Mouse (Mus musculus): Measurements from ENCODE around the gene Strn. TPM values are rescaled to one million over a fixed set of nuclear protein-coding genes. Genes with fewer than 3 reads are reported as not detected.
A peak's percentile ranks its signal among the peaks of the same experiment; 100 is the strongest.

The Strn gene
- polyA plus RNA-seq, 1 experiment from 2014 or later = 12.5 TPM

GRCm38 (mm10) chr17:78732056-78732455, 4.9 kb downstream of the Strn start:
- Histone ChIP-seq H3K4me1 (ENCODE audit: control insufficient read depth, insufficient read depth, low read length) (peaks cover 25% of the 10 kb centered on the region), H3K4me2 (no peak overlapping the region), H3K4me3 (ENCODE audit: low read depth, low read length) (no peak overlapping the region), H3K27me3 (ENCODE audit: control insufficient read depth, insufficient read depth, low read length) (no peaks in the 10 kb centered on the region), H3K27ac (ENCODE audit: low read depth, low read length) (no peak overlapping the region), H3K36me3 (ENCODE audit: control insufficient read depth, insufficient read depth, low read length) (no peaks in the 10 kb centered on the region), H3K9ac (ENCODE audit: low read depth, low read length) (no peak overlapping the region), H3K9me3 (replicated peaks; ENCODE audit: control insufficient read depth, low read length) (no peaks in the 10 kb centered on the region)
- ATAC-seq (replicated peaks; ENCODE audit: insufficient number of reproducible peaks, low FRiP score, low TSS enrichment) = no peak
- WGBS (ENCODE audit: insufficient replicate concordance) = 65% methylated on average over 1 of the region's 1 CpGs

DNA sequence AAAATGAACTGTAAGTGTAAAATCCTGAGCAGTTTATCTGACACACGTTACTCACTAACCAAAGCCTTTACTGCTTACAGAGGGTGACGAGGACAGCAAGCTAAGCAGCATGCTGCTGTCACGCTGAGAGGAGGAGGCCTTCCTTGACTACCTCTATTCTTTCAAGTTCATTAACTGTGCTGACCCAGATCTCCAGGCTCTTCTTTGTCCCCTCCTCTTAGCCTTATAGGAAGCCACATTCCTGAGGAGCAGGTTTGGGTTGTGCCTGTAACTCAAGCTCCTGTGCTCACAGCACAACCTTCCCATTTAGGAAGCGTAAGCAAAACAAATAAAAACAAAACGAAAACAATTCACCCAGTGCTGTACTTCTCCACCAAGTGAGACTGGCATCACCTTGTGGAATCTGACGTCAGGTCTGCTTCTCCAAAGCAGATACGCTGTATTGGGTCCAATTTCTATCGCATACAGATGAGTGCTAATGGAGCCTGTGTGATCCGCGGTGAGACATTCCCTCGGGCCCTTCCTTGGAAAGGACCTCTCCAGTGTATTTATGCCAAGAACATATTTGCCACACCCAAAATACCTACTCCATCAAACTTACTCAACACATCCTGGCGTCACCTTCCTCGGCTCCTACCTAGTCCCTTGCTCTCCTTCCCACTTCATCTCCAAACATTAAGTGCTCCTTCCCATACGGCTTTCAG, 10.1 kb downstream of the Strn start:
- H3K9ac ChIP-seq (ENCODE audit: low read depth, low read length) = no peak overlapping the region
- no peak overlapping the region for H3K27ac ChIP-seq (ENCODE audit: low read depth, low read length)
- 73% methylated on average over 14 of the region's 14 CpGs for WGBS (ENCODE audit: insufficient replicate concordance)
- no peaks in the 10 kb centered on the region for H3K9me3 ChIP-seq (replicated peaks; ENCODE audit: control insufficient read depth, low read length)
- no peak overlapping the region for H3K4me3 ChIP-seq (ENCODE audit: low read depth, low read length)
- H3K4me1 ChIP-seq (ENCODE audit: control insufficient read depth, insufficient read depth, low read length) = peaks cover 6% of the 10 kb centered on the region; the same call in 1 of the 2 replicates
- no peak for ATAC-seq (replicated peaks; ENCODE audit: insufficient number of reproducible peaks, low FRiP score, low TSS enrichment)
- H3K36me3 ChIP-seq (ENCODE audit: control insufficient read depth, insufficient read depth, low read length) = no peaks in the 10 kb centered on the region
- H3K27me3 ChIP-seq (ENCODE audit: control insufficient read depth, insufficient read depth, low read length) = no peaks in the 10 kb centered on the region
- H3K4me2 ChIP-seq = no peak overlapping the region

DNA sequence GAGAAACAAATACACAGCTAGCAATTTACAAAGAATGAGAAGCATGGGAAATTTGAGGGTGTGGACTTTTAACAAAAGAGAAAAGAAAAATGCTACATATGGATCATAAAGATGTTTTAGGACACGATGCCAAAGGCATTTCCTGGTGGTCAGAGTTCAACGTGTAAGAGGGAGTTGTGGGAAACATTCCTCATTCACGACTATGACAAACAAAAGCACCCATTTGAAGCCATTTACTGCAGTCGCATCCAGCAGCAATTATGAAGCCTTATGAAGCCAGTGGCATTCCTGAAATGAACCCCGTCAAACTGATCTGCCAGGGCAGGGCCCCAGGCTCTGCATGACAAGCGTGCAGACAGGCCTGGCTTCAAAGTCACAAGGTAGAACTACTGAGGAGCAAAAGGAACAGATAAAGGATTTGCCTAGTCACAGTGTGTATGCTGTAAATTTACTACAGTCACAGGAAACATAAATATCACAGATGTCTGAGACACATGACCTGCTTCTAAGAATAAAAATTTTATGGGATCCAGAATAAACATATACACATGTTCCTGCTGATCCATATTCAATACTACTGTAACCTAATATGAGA, 12.4 kb downstream of the Strn start:
- no peaks in the 10 kb centered on the region for H3K9me3 ChIP-seq (replicated peaks; ENCODE audit: control insufficient read depth, low read length)
- 53% methylated on average over 6 of the region's 6 CpGs for WGBS (ENCODE audit: insufficient replicate concordance)
- H3K27ac ChIP-seq (ENCODE audit: low read depth, low read length) = peak overlapping the region; percentile 41; the same call in 1 of the 2 replicates
- peak overlapping the region; percentile 14 for H3K4me2 ChIP-seq
- no peak overlapping the region for H3K9ac ChIP-seq (ENCODE audit: low read depth, low read length)
- H3K36me3 ChIP-seq (ENCODE audit: control insufficient read depth, insufficient read depth, low read length) = no peaks in the 10 kb centered on the region
- H3K27me3 ChIP-seq (ENCODE audit: control insufficient read depth, insufficient read depth, low read length) = no peaks in the 10 kb centered on the region
- H3K4me1 ChIP-seq (ENCODE audit: control insufficient read depth, insufficient read depth, low read length) = peaks cover 6% of the 10 kb centered on the region; the same call in 1 of the 2 replicates
- peak; percentile 69; the same call in 1 of the 2 replicates for ATAC-seq (replicated peaks; ENCODE audit: insufficient number of reproducible peaks, low FRiP score, low TSS enrichment)
- no peak overlapping the region for H3K4me3 ChIP-seq (ENCODE audit: low read depth, low read length)

DNA sequence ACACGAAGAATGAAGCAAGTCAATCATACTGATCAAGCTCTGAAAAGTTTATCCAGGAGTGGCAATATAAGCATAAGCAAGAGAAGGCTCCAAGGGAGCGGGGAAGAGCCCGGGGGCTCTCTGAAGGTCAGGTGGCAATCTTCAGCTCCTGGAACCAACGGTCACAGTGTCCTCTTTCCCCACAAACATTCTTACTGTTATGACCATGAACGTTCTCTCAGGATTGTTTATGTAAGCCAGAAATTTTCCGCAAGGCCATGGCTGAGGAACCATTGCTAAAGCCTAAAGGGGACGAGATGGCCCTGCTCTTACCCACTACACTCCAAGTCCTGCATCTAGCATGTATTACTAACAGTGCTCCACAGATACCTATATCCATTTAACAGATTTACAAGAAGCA, 15.3 kb downstream of the Strn start:
- H3K4me2 ChIP-seq = no peak overlapping the region
- WGBS (ENCODE audit: insufficient replicate concordance) = 75% methylated on average over 7 of the region's 7 CpGs
- H3K27me3 ChIP-seq (ENCODE audit: control insufficient read depth, insufficient read depth, low read length) = no peaks in the 10 kb centered on the region
- H3K4me1 ChIP-seq (ENCODE audit: control insufficient read depth, insufficient read depth, low read length) = peaks cover 3% of the 10 kb centered on the region; the same call in 1 of the 2 replicates
- no peak for ATAC-seq (replicated peaks; ENCODE audit: insufficient number of reproducible peaks, low FRiP score, low TSS enrichment)
- H3K4me3 ChIP-seq (ENCODE audit: low read depth, low read length) = no peak overlapping the region
- no peak overlapping the region for H3K9ac ChIP-seq (ENCODE audit: low read depth, low read length)
- H3K9me3 ChIP-seq (replicated peaks; ENCODE audit: control insufficient read depth, low read length) = 0 out of 2 replicates have a peak, but pooled peaks cover 2% of the 10 kb centered on the region
- H3K36me3 ChIP-seq (ENCODE audit: control insufficient read depth, insufficient read depth, low read length) = peaks cover 5% of the 10 kb centered on the region
- no peak overlapping the region for H3K27ac ChIP-seq (ENCODE audit: low read depth, low read length)

- Histone ChIP-seq H3K27me3 (ENCODE audit: control insufficient read depth, insufficient read depth, low read length) (no peaks in the 10 kb centered on the region), H3K9ac (ENCODE audit: low read depth, low read length) (no peak overlapping the region), H3K4me1 (ENCODE audit: control insufficient read depth, insufficient read depth, low read length) (peaks cover 4% of the 10 kb centered on the region; the same call in 1 of the 2 replicates), H3K4me3 (ENCODE audit: low read depth, low read length) (no peak overlapping the region), H3K4me2 (no peak overlapping the region), H3K27ac (ENCODE audit: low read depth, low read length) (no peak overlapping the region), H3K36me3 (ENCODE audit: control insufficient read depth, insufficient read depth, low read length) (peaks cover 5% of the 10 kb centered on the region), H3K9me3 (replicated peaks; ENCODE audit: control insufficient read depth, low read length) (0 out of 2 replicates have a peak, but pooled peaks cover 2% of the 10 kb centered on the region)
- WGBS (ENCODE audit: insufficient replicate concordance) = 88% methylated on average over 13 of the region's 13 CpGs
- no peak for ATAC-seq (replicated peaks; ENCODE audit: insufficient number of reproducible peaks, low FRiP score, low TSS enrichment)
Observed at GRCm38 (mm10) chr17:78719086-78719485, 17.9 kb downstream of the Strn start.

- H3K36me3 ChIP-seq (ENCODE audit: control insufficient read depth, insufficient read depth, low read length) = peaks cover 11% of the 10 kb centered on the region
- no peak for ATAC-seq (replicated peaks; ENCODE audit: insufficient number of reproducible peaks, low FRiP score, low TSS enrichment)
- no peak overlapping the region for H3K9ac ChIP-seq (ENCODE audit: low read depth, low read length)
- H3K27me3 ChIP-seq (ENCODE audit: control insufficient read depth, insufficient read depth, low read length) = no peaks in the 10 kb centered on the region
- H3K27ac ChIP-seq (ENCODE audit: low read depth, low read length) = no peak overlapping the region
- H3K4me3 ChIP-seq (ENCODE audit: low read depth, low read length) = no peak overlapping the region
- H3K9me3 ChIP-seq (replicated peaks; ENCODE audit: control insufficient read depth, low read length) = peaks cover 3% of the 10 kb centered on the region; the same call in 1 of the 2 replicates
- no peaks in the 10 kb centered on the region for H3K4me1 ChIP-seq (ENCODE audit: control insufficient read depth, insufficient read depth, low read length)
- 70% methylated on average over 2 of the region's 2 CpGs for WGBS (ENCODE audit: insufficient replicate concordance)
- no peak overlapping the region for H3K4me2 ChIP-seq
Observed at GRCm38 (mm10) chr17:78710258-78710657, 26.7 kb downstream of the Strn start.

DNA sequence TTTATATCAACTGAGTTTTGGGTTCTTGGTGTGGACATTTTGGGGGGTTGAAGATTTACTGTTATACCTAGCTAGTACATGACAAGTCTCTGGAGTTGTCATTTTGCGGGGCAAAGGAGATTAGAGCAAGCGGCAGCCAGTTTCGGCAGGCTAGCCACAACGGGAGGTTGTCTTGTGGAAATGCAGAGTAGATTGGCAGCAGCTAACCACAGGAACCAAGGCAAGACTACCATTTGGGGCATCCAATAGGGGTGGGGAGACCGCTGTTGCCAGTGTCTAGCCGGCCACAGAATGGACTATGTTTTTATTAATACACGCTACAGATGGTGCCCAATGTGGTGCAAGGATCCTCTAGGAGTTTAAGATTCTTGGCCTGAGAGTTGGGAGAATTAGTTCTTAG, 28.6 kb downstream of the Strn start:
- no peaks in the 10 kb centered on the region for H3K27me3 ChIP-seq (ENCODE audit: control insufficient read depth, insufficient read depth, low read length)
- H3K27ac ChIP-seq (ENCODE audit: low read depth, low read length) = no peak overlapping the region
- WGBS (ENCODE audit: insufficient replicate concordance) = 83% methylated on average over 7 of the region's 7 CpGs
- no peak overlapping the region for H3K4me2 ChIP-seq
- peaks cover 12% of the 10 kb centered on the region for H3K36me3 ChIP-seq (ENCODE audit: control insufficient read depth, insufficient read depth, low read length)
- H3K9me3 ChIP-seq (replicated peaks; ENCODE audit: control insufficient read depth, low read length) = peaks cover 3% of the 10 kb centered on the region; the same call in 1 of the 2 replicates
- H3K9ac ChIP-seq (ENCODE audit: low read depth, low read length) = no peak overlapping the region
- H3K4me1 ChIP-seq (ENCODE audit: control insufficient read depth, insufficient read depth, low read length) = no peaks in the 10 kb centered on the region
- no peak overlapping the region for H3K4me3 ChIP-seq (ENCODE audit: low read depth, low read length)
- ATAC-seq (replicated peaks; ENCODE audit: insufficient number of reproducible peaks, low FRiP score, low TSS enrichment) = no peak

- Histone ChIP-seq H3K9me3 (replicated peaks; ENCODE audit: control insufficient read depth, low read length) (peaks cover 3% of the 10 kb centered on the region; the same call in 1 of the 2 replicates), H3K9ac (ENCODE audit: low read depth, low read length) (no peak overlapping the region), H3K36me3 (ENCODE audit: control insufficient read depth, insufficient read depth, low read length) (peaks cover 13% of the 10 kb centered on the region), H3K4me1 (ENCODE audit: control insufficient read depth, insufficient read depth, low read length) (no peaks in the 10 kb centered on the region), H3K27ac (ENCODE audit: low read depth, low read length) (no peak overlapping the region), H3K27me3 (ENCODE audit: control insufficient read depth, insufficient read depth, low read length) (no peaks in the 10 kb centered on the region), H3K4me2 (no peak overlapping the region), H3K4me3 (ENCODE audit: low read depth, low read length) (no peak overlapping the region)
- ATAC-seq (replicated peaks; ENCODE audit: insufficient number of reproducible peaks, low FRiP score, low TSS enrichment) = no peak
- 80% methylated on average over 7 of the region's 7 CpGs for WGBS (ENCODE audit: insufficient replicate concordance)
Observed at GRCm38 (mm10) chr17:78702988-78703387, 34.0 kb downstream of the Strn start.

Data from heart, embryonic 11.5 days (tissue).